Mouse (Mus musculus) megakaryocyte, embryonic 14.5 days (primary cell): ENCODE results near the gene Pxn.

Experiments
- FLI1 ChIP-seq: IDR thresholded peaks from 2 replicates; pipeline ENCODE4 v1.6.1; 2012; ENCODE audit warnings: low read length, inconsistent platforms, mixed read lengths
- GATA1 ChIP-seq: IDR thresholded peaks from 3 replicates; pipeline ENCODE4 v1.6.1; 2012; ENCODE audit warnings: mixed read lengths, low read length, inconsistent platforms, borderline replicate concordance

- TF ChIP-seq GATA1 (no peak), FLI1 (no peak)
These were observed 13.7 kb upstream of the Pxn start for GRCm38 (mm10) chr5:115492711-115493335.
